Mouse (Mus musculus) embryonic facial prominence, embryonic 11.5 days (tissue): ENCODE measurements around the gene Adamts20. TPM values are rescaled to one million over a fixed set of nuclear protein-coding genes. Genes with fewer than 3 reads are reported as not detected.
A peak's percentile ranks its signal among the peaks of the same experiment; 100 is the strongest.
"Not testable (repeated sequence)": the region's sequence is repeated elsewhere in the genome, so short reads cannot be mapped to it uniquely, and the experiment has no call there.

Experiments used
- ATAC-seq: fragments of 200-750 bp; cut with Nextera tagmentation; replicated peaks from 2 replicates; pipeline ENCODE4 v1.8.0; 2017; ENCODE audit warnings: low read depth; ENCODE audit not compliant: insufficient number of reproducible peaks, low FRiP score, low TSS enrichment
- DNase-seq: peaks from one replicate; pipeline ENCODE4 v3.0.0-alpha.2; 2015; ENCODE audit warnings: low spot score
- H3K27ac ChIP-seq: fragments of 300-500 bp; sonication (generic); replicated peaks from 2 replicates; pipeline ENCODE4 v1.5.1; 2014; ENCODE audit warnings: mild to moderate bottlenecking, low read depth, low read length, control low read depth
- H3K27me3 ChIP-seq: fragments of 300-500 bp; sonication (generic); 2 replicates; pipeline ENCODE4 v1.6.1; 2014; ENCODE audit warnings: mild to moderate bottlenecking, low read length, moderate library complexity, mixed read lengths; ENCODE audit not compliant: control insufficient read depth, insufficient read depth
- H3K36me3 ChIP-seq: fragments of 300-500 bp; sonication (generic); replicated peaks from 2 replicates; pipeline ENCODE4 v1.6.1; 2014; ENCODE audit warnings: low read depth, mild to moderate bottlenecking, low read length, moderate library complexity, mixed read lengths; ENCODE audit not compliant: control insufficient read depth, insufficient read depth
- H3K4me1 ChIP-seq: fragments of 300-500 bp; sonication (generic); 2 replicates; pipeline ENCODE4 v1.6.1; 2014; ENCODE audit warnings: low read length, mixed read lengths; ENCODE audit not compliant: control insufficient read depth, insufficient read depth
- H3K4me2 ChIP-seq: fragments of 300-500 bp; sonication (generic); 2 replicates; pipeline ENCODE4 v1.6.1; 2014; ENCODE audit warnings: low read depth, mild to moderate bottlenecking, control low read depth, low read length, moderate library complexity
- H3K4me3 ChIP-seq: fragments of 300-500 bp; sonication (generic); 2 replicates; pipeline ENCODE4 v1.5.1; 2014; ENCODE audit warnings: low read depth, low read length, control low read depth
- H3K9ac ChIP-seq: fragments of 300-500 bp; sonication (generic); replicated peaks from 2 replicates; pipeline ENCODE4 v1.6.1; 2014; ENCODE audit warnings: mild to moderate bottlenecking, control low read depth, low read length
- H3K9me3 ChIP-seq: fragments of 300-500 bp; sonication (generic); replicated peaks from 2 replicates; pipeline ENCODE4 v1.6.1; 2016; ENCODE audit warnings: mild to moderate bottlenecking, low read length, inconsistent platforms, mixed read lengths; ENCODE audit not compliant: control insufficient read depth
- WGBS: fragments of 180-500 bp; shearing (Covaris S2); extraction: QIAGEN DNeasy Blood & Tissue Kit; methylation state at CpG from one replicate; pipeline ENCODE4 v1.1.7; 2014; 5-methylcytosine and 5-hydroxymethylcytosine counted together
- polyA plus RNA-seq: library from polyadenylated mRNA; unstranded; fragments of >200 nt; fragmentation: Nextera tagmentation; extraction: Ambion mirVana; gene quantifications from 2 replicates; pipeline ENCODE4 v1.2.1, GENCODE M21; 2014

Gene Adamts20
- polyA plus RNA-seq, 1 experiment from 2014 or later, result 6.8 TPM

GRCm38 (mm10) chr15:94417216-94418155, 47.7 kb downstream of the Adamts20 start:
- no peaks in the 10 kb centered on the region for H3K27me3 ChIP-seq
- no peaks in the 10 kb centered on the region for H3K36me3 ChIP-seq
- H3K9me3 ChIP-seq, result no peaks in the 10 kb centered on the region
- no peak overlapping the region for H3K9ac ChIP-seq
- no peaks in the 10 kb centered on the region for H3K4me1 ChIP-seq
- H3K4me2 ChIP-seq, result no peak overlapping the region
- no peak overlapping the region for H3K4me3 ChIP-seq
- 77% methylated on average over 18 of the region's 18 CpGs for WGBS
- H3K27ac ChIP-seq, result no peak overlapping the region
- DNase-seq, result no peak
- no peak for ATAC-seq

DNA sequence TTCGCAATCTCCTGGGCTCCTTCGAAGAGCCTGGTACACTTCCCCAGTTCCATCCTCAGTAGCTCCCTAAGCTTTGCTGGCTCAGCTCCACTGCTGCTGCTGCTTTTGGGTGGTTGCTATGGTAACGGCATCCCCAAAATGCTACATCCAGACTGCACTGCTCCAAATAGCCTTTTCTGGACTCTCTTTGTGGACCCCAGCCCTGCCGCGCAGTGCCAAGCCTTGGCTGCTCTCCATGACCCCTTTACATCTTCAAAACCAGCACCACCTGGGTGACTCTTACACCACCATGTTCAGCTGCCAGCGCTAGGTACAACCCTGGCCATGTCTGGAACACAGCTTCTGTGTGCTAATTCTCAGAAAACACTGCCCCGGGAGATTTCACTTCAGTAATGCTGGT, 55.4 kb downstream of the Adamts20 start:
- H3K9ac ChIP-seq, result no peak overlapping the region
- ATAC-seq, result no peak
- no peaks in the 10 kb centered on the region for H3K9me3 ChIP-seq
- H3K27me3 ChIP-seq, result no peaks in the 10 kb centered on the region; the same call in 1 of the 2 replicates
- no peaks in the 10 kb centered on the region for H3K4me1 ChIP-seq
- 79% methylated on average over 7 of the region's 7 CpGs for WGBS
- H3K27ac ChIP-seq, result no peak overlapping the region
- H3K36me3 ChIP-seq, result no peaks in the 10 kb centered on the region
- H3K4me3 ChIP-seq, result no peak overlapping the region
- H3K4me2 ChIP-seq, result no peak overlapping the region
- DNase-seq, result no peak

DNA sequence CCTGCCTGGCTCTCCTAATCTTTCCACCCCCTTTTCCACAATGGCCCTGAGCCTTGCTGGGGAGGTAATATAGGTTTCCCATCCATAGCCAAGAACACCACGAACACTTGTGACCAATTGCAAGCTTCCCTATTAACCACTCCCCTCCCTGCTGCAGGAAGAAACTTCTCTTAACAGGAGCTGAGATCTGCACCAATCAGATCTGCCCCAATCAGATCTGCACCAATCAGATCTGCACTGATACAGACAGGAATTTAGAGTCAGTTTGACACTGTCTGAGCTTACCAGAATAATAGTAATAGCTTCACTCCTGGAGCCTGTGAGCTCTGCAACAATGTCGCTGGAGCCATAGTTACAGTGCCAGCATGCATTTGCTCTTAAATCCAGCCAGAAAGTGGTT, 58.9 kb downstream of the Adamts20 start:
- ATAC-seq (no peak), DNase-seq (no peak)
- WGBS, result 24% methylated on average over 2 of the region's 2 CpGs
- Histone ChIP-seq H3K4me3 (no peak overlapping the region), H3K36me3 (no peaks in the 10 kb centered on the region), H3K4me1 (peaks cover 5% of the 10 kb centered on the region), H3K27ac (no peak overlapping the region), H3K4me2 (no peak overlapping the region), H3K9me3 (no peaks in the 10 kb centered on the region), H3K27me3 (peaks cover 8% of the 10 kb centered on the region), H3K9ac (no peak overlapping the region)

- ATAC-seq (peak; percentile 90), DNase-seq (peak; percentile 88)
- Histone ChIP-seq H3K4me3 (peak overlapping the region; percentile 74), H3K27me3 (peaks cover 8% of the 10 kb centered on the region), H3K9ac (peak overlapping the region; percentile 79), H3K4me1 (peaks cover 5% of the 10 kb centered on the region), H3K4me2 (peak overlapping the region; percentile 98), H3K36me3 (no peaks in the 10 kb centered on the region), H3K27ac (no peak overlapping the region; the same call in 1 of the 2 replicates), H3K9me3 (no peaks in the 10 kb centered on the region)
- WGBS, result 0% methylated on average over 38 of the region's 65 CpGs
These were observed 61.1 kb downstream of the Adamts20 start for GRCm38 (mm10) chr15:94404071-94404545.

- Histone ChIP-seq H3K36me3 (no peaks in the 10 kb centered on the region), H3K9me3 (no peaks in the 10 kb centered on the region), H3K27ac (no peak overlapping the region), H3K27me3 (peaks cover 8% of the 10 kb centered on the region), H3K4me2 (peak overlapping the region; percentile 98), H3K4me1 (peaks cover 5% of the 10 kb centered on the region), H3K4me3 (peak overlapping the region; percentile 74), H3K9ac (peak overlapping the region; percentile 79)
- DNase-seq, result no peak
- ATAC-seq, result peak; percentile 72
- WGBS, result under 1% methylated on average over 34 of the region's 34 CpGs
These were observed 61.7 kb downstream of the Adamts20 start for GRCm38 (mm10) chr15:94403461-94404070.

GRCm38 (mm10) chr15:94403018-94403417, 62.2 kb downstream of the Adamts20 start:
- Histone ChIP-seq H3K27ac (no peak overlapping the region), H3K4me3 (peak overlapping the region; percentile 74), H3K9me3 (no peaks in the 10 kb centered on the region), H3K4me1 (peaks cover 5% of the 10 kb centered on the region), H3K4me2 (peak overlapping the region; percentile 98), H3K9ac (peak overlapping the region; percentile 79), H3K27me3 (peaks cover 8% of the 10 kb centered on the region), H3K36me3 (no peaks in the 10 kb centered on the region)
- no peak for DNase-seq
- no peak for ATAC-seq
- 8% methylated on average over 15 of the region's 15 CpGs for WGBS

DNA sequence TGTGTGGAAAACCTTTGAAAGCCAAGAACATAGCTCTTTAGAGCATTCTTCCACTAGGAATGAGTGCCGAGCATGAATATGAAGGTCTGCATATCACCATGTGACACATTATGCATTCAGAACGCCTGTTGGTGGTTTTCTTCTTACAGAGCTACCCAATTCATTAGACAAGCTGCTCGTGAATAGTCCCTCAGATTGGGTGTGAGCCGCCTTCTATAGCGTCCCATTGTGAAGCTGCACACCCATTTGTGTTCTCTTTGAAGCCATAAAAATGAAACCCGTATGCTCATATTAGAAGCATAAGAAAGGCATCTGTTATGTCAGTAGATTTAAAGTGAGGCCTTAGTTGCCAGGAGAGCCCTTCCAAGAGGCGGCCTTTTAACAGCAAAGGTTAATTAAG, 72.5 kb downstream of the Adamts20 start:
- no peaks in the 10 kb centered on the region for H3K4me1 ChIP-seq
- no peak overlapping the region for H3K4me3 ChIP-seq
- no peak overlapping the region for H3K9ac ChIP-seq
- H3K9me3 ChIP-seq, result no peaks in the 10 kb centered on the region
- H3K27ac ChIP-seq, result no peak overlapping the region
- H3K4me2 ChIP-seq, result no peak overlapping the region
- no peak for DNase-seq
- 69% methylated on average over 7 of the region's 7 CpGs for WGBS
- H3K36me3 ChIP-seq, result no peaks in the 10 kb centered on the region
- no peaks in the 10 kb centered on the region for H3K27me3 ChIP-seq
- no peak for ATAC-seq

DNA sequence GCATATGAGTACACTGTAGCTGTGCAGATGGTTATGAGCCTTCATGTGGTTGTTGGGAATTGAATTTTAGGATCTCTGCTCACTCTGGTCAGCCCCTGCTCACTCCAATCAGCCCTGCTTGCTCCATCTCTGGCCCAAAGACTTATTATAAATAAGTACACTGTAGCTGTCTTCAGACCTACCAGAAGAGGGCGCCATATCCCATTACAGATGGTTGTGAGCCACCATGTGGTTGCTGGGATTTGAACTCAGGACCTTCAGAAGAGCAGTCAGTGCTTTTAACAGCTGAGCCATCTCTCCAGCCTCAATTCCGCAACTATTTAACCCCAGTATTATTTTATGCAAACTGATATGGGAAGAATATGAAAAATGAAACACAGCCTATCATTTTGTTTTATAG, 75.1 kb downstream of the Adamts20 start:
- WGBS, result 66% methylated on average over 2 of the region's 2 CpGs
- not testable (repeated sequence) for H3K36me3 ChIP-seq, ATAC-seq, H3K4me2 ChIP-seq, H3K4me1 ChIP-seq, H3K9me3 ChIP-seq, H3K27me3 ChIP-seq, H3K4me3 ChIP-seq, DNase-seq, H3K27ac ChIP-seq, H3K9ac ChIP-seq
